Mouse (Mus musculus): ENCODE measurements at regions not wholly inside any gene's neighbourhood (a gene's known extent, or its start where the extent isn't known, plus 50 kb on each side); places are given as distances from the start of the nearest gene placed in this dataset.

- no peak for TF ChIP-seq CTCF (IDR thresholded peaks at IDR 0.05; ENCODE audit: borderline replicate concordance, control insufficient read depth, extremely low read depth, insufficient read depth, low read length, poor library complexity)
- TF ChIP-seq POLR2A (IDR thresholded peaks at IDR 0.05; ENCODE audit: control insufficient read depth, extremely low read depth, insufficient read depth, low read length, poor library complexity): no peak
Observed at GRCm38 (mm10) chr15:84612961-84613360, 55.3 kb upstream of the Rtl6 start.
